Mouse (Mus musculus) liver, adult 2 months (tissue): ENCODE data around the gene Hist1h4d.
"Not testable (repeated sequence)": the region's sequence is repeated elsewhere in the genome, so short reads cannot be mapped to it uniquely, and the experiment has no call there.

Experiments used
- CTCF ChIP-seq: fragments of 200-500 bp; IDR thresholded peaks from 2 replicates; pipeline ENCODE4 v1.5.1; 2011; ENCODE audit warnings: low read depth, low read length, control low read depth
- POLR2A ChIP-seq: fragments of 200-500 bp; IDR thresholded peaks from 2 replicates; pipeline ENCODE4 v1.6.1; 2011; ENCODE audit warnings: low read length, control low read depth; ENCODE audit not compliant: insufficient read depth; ENCODE audit errors: extremely low read depth

- not testable (repeated sequence) for TF ChIP-seq POLR2A, CTCF
These were observed 19.9 kb upstream of the Hist1h4d start for GRCm38 (mm10) chr13:23561531-23561882.
